Mouse (Mus musculus) megakaryocyte, embryonic 14.5 days (primary cell): Measurements from ENCODE around the gene Cdx4.

ENCODE experiments used
- FLI1 ChIP-seq: IDR thresholded peaks from 2 replicates; pipeline ENCODE4 v1.6.1; 2012; ENCODE audit warnings: low read length, inconsistent platforms, mixed read lengths
- GATA1 ChIP-seq: IDR thresholded peaks from 3 replicates; pipeline ENCODE4 v1.6.1; 2012; ENCODE audit warnings: mixed read lengths, low read length, inconsistent platforms, borderline replicate concordance

DNA sequence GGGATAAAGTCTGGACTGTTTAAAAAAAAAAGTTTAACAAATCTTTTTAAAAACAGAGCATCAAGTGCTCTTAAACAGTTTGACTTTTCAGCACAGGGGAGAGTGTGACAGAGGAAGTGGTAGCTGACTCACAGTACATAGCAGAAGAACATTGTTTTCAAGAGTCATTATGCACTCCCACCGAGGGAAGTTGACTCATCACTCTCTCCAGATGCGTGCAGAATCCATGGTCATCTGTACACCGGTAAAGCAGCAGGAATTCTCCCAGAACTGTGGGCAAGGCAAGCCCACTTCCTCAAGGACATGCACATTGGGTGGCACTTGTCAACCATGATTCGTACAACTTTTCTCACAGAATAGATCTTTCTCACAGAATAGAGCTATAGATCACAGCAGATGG, 22.3 kb upstream of the Cdx4 start:
- TF ChIP-seq FLI1 (no peak), GATA1 (no peak)
